Mouse (Mus musculus) spleen, adult 2 months (tissue): ENCODE results near the gene Fgr.

Source experiments
- CTCF ChIP-seq: fragments of 200-500 bp; IDR thresholded peaks from 2 replicates; pipeline ENCODE4 v1.5.1; 2011; ENCODE audit warnings: mild to moderate bottlenecking, inconsistent platforms; ENCODE audit not compliant: insufficient read depth, insufficient read length, insufficient replicate concordance; ENCODE audit errors: extremely low read depth
- POLR2A ChIP-seq: fragments of 200-500 bp; IDR thresholded peaks from 2 replicates; pipeline ENCODE4 v1.6.1; 2011; ENCODE audit warnings: low read depth, low read length, inconsistent platforms

- TF ChIP-seq POLR2A = no peak
- TF ChIP-seq CTCF = no peak
Measured at GRCm38 (mm10) chr4:132960313-132960712, 13.6 kb upstream of the Fgr start.
